Mouse (Mus musculus) erythroblast, adult 5-6 weeks (primary cell): Measurements from ENCODE around the gene Kifc5b. TPM values are rescaled to one million over a fixed set of nuclear protein-coding genes. Genes with fewer than 3 reads are reported as not detected.

Source experiments
- ATAC-seq: replicated peaks from 2 replicates; pipeline ENCODE4 v1.8.0; 2016; ENCODE audit warnings: moderate number of reproducible peaks, mild to moderate bottlenecking, moderate TSS enrichment, inconsistent platforms; ENCODE audit not compliant: poor library complexity, low FRiP score, severe bottlenecking
- total RNA-seq, 2 experiments: library from RNA; stranded (forward) in 1 of 2; stranded (reverse) in 1 of 2; fragments of 150-400 nt in 1 of 2; fragments of 200-764, 138-1000 nt in 1 of 2; gene quantifications; 2 replicates each; pipeline versions ENCODE4 v1.2.3 to v1.2.4; 2015 to 2017; ENCODE audit warnings: low replicate concordance in 2 of 2

The Kifc5b gene
- total RNA-seq, 2 experiments from 2014 or later = 5.6 to 18.9 TPM

DNA sequence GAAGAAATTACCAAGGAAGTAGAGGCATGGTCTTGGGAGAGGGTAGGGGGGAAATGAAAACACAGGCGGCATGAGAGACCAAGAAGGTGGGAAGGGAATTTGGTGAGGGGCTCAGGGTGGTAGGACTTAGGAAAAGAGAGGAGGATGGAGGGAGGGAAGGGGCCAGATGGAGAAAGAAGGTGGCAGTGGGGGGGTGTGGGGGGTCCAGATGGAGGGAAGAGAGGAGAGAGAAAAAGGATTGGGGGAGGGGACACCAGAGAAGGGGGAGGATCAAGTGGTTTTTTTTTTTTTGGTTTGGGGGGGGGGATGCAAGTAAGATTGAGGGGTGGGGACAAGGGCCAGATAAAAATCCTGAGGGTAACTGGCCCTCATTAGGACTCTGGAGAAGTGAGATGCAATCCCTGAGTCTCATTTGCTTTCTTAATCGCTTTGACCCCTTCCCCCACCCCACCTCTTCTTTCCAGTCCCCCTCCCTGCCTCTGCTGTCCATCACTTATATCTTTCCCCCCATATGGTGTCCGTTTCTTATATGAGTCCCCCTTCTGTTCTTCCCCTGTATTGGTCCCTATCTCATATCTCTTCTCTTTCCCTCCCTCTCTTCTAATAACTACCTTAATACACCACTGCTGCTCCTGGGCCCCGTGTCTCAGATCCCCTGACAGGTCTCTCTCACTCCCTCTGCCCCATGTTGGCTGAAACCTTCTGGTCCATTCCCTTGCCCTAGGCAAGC, 25.1 kb downstream of the Kifc5b start:
- ATAC-seq = no peak

DNA sequence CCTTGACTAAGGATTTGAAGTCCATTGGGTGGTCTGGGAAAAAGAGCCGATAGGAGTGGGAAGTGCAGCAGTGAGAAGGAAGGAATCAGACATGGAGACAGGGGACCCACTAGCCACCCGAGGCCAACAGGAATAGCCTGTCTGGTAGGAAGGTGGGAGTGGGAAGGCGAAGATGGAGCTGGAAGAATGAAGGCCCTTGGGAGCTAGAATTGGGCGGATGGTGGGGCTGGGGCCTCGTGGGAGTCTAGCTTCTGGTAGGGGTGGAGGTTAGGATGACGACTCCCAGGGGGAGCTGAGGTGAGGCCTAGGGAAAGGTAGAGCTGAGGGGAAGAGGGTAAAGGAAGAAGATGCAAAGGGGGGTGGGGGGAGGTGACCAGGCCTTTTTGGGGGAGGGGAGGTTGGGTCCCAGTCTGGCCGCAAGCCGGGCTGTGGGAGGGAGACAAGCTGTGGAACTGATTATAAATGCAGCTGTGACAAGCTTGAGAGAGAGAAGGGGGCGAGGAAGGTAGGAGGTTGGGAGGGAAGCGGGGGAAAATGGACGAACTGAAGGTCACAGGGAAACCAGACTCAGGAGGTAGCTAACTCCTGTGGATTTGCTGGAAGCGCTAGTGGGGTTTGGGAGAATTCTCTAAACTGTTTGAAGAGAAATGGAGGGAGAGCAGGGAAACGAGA, 29.1 kb downstream of the Kifc5b start:
- no peak for ATAC-seq

DNA sequence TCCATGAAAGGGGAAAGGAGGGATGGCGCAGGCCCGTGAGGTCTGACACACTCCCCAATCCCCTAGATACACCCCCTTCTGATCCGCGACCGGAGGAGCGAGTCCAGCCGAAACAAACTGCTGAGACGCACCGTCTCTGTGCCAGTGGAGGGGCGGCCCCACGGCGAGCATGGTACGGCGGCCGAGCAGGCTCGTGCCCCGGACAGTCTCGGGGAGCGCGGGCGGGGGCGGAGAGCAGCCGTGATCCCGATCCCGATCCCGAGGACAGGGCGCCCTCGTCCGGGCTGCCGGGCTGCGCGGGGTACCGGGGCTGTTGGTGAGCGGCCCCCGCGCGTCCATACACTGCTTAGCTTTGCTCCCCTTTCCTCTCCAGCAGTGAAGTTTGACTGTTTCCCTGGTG, 29.7 kb downstream of the Kifc5b start:
- ATAC-seq = peak; percentile 33; the same call in 1 of the 2 replicates

DNA sequence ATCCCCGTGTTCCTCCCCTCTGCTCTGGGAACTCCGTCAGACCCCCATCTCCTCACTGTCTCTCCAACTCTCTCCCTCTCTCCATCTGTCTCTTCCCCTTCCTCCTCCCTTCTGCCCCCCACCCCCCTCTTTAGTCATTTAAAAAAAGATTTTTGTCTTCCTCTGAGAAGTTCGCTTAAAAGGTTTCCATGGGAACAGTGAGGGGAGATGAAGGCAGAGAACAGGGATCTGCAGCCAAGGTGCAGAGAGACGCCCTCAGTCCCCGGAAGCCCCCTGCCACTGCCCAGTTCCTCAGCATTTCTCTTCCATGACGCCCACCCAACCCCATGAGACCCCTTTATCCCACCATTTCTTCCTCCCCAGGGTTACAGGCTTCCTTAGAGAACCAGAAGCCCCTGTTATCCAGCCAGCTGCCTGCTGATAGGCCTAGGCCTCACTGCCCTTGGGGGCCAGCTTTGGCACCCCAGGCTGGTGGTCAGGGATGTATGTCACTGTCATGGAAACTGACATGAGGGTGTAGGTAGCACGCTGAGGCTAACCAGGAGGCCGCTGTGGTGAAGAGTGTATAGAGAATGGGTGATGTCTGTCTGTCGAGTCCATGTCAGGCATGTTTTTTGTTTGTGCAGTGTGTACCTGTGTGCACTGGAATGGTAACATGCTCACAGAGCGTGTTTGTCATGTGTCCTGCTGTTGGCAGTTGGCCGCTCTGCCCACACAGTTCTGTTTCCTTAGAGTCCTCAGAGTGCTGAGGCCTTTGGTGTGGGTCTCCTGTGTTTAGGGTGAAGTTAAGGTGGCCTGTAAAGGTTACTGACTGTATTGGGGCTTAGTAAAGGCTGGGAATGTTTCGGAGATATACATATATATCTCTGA, 30.6 kb downstream of the Kifc5b start:
- no peak for ATAC-seq

DNA sequence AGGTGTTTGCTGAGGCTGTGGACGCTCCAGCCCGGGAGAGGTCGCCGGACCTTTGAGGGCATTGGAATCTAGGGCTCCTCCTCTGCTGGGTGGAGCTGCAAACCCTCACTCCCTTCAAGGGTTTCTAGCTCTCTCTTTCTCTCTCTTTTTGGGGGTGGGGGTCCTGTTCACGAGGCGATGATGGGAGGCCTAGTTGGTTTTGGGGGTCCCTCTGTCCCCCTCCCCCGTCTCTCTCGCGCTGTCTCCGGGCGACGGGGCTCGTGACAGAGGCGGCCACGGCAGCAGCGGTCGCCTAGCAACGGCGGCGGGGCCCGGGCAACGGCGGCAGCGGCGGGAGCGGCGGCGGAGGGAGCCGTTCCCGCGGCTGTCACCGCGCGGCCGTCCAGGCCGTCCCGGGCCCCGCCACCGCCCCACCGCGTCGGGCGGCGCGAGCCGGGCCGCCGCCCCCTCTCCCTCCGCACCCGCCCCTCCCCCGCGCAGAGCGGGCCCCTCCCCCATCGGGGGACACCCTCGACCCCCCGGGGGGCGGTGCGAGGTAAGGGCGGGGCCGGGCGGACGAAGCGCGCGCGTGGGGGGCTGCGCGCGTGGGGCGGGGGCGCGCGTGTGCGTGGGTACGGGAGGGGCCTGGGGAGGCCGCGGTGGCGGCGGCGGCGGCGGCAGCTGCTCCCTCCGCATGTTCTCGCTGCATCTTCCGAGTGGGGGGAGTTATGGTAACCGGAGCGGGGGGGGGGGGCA, 31.6 kb downstream of the Kifc5b start:
- ATAC-seq = peak; percentile 50; the same call in 1 of the 2 replicates

DNA sequence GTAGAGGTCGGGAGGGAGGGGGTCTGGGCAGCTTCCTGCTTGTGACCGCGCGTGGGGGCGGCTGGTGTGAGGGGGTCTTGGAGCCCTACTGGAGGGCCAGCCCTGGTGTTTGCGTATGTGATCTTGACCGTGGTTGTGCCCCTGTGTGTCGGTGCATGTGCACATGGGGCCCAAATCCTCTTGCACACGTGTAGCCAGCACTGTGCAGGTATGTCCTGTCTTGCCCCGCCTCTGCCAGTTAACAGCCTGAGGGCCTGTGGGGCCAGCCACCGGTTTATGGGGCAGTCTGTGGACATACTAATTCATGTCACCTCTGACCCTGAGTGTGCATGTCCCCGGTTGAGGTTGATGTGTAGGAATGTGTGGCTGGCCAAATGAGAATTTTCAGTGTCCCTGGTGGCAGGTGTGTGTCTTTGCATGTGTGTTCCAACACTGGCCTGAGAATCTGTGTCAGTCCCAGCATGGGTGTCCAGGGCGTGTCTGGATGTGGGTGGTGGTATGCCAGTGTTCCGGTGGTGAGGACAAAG, 32.2 kb downstream of the Kifc5b start:
- peak; percentile 48; the same call in 1 of the 2 replicates for ATAC-seq

DNA sequence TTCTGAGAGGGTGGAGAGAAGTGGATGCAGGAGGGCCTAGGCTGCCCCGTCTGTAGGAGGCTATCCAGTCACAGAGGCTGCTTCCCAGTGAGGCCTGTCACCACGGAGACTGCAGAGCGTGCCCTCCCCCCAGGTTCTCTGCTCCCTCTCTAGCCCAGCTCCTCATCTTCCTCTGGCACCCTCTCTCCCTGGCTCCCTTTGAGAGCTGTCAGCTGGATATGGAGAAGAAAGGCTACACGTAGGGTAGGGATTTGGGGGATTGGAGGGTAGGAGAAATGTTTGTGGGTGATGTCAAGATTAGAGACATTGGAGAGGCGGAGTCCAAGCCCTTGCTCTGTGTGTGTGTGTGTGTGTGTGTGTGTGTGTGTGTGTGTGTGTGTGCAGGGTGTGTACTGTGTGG, 33.0 kb downstream of the Kifc5b start:
- no peak for ATAC-seq

DNA sequence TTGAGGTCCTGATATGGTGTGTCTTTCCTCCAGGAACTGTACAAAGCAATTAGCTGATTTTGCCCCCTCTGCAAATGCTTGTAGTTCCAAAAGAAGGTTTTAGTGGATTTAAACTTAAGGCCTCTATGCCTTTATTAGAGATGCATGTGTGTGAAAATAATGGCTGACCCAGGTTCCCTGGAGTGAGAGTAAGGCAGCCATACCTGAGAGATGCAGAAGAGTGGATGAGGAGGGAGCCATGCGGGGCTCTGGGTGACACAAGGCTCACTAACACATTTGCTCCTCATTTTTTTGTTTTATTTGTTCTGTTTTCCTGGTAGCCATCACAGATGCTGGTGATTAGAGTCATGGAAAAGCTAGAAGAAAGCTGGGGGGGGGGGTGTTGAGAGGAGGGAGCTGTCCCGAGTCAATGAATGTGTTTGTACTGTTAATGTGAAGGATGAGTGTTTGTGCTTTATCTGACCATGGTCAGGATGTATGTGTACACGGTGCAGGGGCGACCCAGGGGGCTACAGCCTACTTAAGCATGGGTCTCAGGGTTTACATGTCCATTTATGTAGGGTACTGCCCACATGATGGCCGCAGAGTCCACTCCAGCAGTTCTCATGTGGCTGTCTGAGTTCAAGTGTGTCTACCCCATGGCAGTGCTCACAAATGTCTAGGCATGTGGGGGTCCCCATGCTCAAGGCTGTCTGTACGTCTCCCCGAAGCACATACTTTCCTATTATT, 33.8 kb downstream of the Kifc5b start:
- no peak for ATAC-seq

DNA sequence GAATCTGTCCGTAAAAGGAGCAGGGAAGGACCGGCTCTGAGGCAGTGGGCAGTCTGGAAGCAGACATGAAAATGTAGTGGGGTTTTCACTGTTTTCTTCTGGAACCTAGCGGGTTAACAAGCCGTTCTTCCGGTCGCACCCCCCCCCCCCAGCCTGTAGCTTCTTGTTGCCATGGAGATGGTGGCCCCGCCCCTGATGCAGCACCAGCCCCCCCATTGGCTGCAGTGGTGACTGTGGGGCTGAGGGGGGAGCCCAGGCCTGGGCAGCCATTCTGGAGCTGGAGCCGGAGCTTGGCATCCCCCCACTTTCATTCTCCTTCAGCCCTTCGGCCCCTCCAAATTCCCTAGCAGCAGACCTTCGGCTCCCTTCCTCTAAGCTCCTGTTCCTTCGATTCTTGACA, 34.5 kb downstream of the Kifc5b start:
- ATAC-seq = no peak

DNA sequence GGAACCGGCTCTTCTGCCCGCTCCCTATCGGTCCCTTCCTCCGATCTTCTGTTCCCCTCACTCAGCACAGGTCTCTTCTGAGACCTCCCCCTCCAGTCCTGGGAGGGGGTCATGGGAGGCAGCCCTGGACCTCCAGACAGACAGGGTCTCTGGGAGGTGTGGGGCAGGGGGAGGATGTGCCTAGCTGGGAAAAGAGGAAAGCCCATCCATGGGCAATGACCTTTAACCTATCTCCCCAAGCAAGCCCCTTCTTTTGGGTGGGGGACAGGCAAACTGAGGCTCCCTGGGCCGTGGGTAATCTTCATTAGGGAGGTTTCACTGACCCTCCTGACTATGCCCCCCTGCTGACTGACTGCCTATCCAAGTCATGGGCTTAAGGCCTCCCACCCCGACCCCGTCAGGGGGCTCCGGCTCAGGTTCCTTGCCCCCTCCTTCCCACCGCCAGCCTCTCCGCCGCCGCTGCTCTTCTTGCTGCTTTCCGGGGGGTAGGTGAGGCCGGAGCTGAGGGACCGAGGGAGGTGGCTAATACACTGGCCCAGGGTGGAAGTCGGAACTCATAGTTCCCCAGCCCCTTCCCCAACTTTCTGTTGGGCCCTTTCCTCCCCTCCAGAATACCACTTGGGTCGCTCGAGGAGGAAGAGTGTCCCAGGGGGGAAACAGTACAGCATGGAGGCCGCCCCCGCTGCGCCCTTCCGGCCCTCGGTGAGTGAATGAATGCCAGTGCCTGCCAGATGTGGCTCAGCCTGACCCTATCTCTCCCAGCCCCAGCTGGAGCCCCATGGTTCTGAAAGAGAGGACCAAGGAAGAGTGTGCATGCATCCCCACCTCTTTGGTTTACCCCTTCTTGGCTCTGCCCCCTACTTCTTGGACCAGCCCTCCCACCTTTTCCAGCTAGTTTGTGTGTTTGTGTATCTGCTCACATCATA, 35.3 kb downstream of the Kifc5b start:
- ATAC-seq = no peak

DNA sequence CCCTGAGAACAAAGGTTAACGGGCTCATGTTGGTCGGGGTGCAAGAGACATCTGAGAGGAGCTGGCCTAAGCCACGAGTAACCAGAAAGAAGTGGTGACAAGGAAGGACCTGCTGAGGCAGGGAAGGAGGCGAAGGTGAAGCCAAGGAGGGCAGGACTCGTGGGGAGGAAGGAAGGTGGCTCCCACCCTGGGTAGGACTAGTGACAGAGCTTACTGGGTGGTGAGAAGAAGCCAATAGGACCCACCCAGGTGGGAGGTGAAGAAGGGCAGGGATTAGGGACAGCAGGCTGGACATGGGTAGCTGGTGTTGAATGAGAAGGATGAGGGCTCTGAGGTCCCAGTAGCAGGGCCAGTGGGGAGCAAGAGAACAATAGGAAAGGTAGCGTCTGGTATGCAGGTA, 36.3 kb downstream of the Kifc5b start:
- ATAC-seq = no peak

DNA sequence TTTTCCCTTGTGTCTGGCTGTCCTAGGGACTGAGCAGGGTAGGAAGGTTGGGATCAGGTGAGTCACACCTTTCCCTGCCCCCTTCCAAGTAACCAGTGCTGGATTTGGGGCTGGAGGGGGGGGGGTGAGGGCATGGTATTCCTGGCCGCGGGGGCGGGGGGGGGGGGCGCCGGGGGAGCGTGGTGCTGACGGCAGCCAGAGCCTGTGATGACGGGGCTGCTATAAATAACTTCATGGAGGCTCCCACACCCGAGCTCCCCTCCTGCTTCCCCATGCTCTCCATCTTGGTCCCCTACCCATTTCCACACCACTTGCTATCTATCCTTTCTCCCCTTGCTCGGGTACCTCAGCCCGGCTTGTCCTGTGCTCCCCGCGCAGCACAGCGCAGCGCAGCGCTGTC, 36.8 kb downstream of the Kifc5b start:
- ATAC-seq = no peak

DNA sequence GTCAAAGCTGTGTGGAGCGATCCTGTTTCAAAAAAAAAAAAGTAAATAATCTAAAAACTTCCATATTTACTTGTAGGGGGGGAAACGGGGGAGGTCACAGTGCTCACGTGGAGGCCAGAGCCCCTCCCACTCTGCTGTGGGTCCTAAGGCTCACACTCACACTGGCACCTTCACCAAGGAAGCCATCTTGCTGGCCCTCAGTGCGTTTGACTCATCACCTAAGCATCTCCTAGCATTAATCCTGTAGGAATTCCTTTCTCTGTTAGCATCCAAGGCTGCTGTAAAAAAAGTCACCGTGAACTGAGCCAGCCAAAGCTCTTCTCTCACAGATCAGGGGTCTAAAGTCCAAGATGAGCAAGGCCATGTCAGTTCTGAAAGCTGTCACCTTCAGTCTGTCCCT, 39.4 kb downstream of the Kifc5b start:
- ATAC-seq = peak; percentile 47; the same call in 1 of the 2 replicates

DNA sequence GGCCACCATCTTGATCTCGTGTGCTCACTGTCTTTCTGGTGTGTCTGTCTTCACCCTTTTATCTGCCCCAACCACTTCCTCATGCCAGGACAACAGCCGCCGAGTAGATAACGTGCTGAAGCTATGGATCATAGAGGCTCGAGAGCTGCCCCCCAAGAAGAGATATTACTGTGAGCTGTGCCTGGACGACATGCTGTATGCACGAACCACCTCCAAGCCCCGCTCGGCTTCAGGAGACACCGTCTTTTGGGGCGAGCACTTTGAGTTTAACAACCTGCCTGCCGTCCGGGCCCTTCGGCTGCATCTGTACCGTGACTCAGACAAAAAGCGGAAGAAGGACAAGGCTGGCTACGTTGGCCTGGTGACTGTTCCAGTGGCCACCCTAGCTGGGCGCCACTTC, 40.0 kb downstream of the Kifc5b start:
- ATAC-seq = peak; percentile 83

DNA sequence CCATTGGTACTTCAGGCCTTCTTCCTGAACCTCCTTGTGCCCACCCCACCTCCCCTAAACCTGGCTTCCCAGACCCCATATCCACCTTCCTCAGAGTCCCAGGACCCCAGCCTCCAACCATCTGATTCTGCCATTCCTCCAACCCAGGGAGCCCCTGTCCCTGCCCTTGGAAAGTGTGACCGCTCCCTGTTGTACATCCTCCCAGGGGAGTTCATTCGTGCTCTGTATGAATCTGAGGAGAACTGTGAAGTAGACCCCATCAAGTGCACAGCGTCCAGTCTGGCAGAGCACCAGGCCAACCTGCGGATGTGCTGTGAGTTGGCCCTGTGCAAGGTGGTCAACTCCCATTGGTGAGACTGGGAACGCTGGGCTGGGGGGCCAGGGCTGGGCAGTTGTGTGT, 41.0 kb downstream of the Kifc5b start:
- ATAC-seq = no peak

DNA sequence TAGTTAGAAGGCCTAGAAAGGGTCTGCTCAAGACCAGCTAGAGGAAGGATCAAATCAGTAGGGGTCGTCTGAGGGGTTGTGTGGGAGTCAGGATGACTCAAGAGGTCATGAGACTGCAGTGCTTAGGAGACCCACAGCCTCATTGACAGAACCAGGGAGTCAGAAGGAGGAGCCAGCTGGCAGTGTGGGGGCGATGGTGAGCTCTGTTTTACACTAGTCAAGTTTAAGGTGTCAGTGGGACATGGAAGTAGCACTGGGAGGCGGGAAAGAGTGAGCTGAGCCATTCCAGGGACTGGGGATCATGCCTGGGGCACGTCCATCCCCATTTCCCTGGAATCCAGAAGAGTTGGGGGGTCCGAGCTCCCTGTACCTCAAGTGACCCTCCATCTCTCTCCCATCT, 42.0 kb downstream of the Kifc5b start:
- ATAC-seq = no peak

DNA sequence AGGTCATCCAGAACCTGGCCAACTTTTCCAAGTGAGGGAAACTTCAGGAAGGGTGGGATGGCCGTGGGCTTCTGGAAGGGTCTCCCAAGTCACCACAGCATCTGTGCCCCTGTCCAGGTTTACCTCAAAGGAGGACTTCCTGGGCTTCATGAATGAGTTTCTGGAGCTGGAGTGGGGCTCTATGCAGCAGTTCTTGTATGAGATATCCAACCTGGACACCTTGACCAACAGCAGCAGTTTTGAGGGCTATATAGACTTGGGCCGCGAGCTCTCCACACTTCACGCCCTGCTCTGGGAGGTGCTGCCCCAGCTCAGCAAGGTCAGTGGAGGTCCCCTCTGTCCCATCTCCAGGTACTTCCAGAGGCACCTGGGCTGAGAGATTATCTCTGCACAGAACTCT, 42.9 kb downstream of the Kifc5b start:
- no peak for ATAC-seq
